26 mouse cellular contexts compared by ENCODE assay signal in the genomic region with DNA sequence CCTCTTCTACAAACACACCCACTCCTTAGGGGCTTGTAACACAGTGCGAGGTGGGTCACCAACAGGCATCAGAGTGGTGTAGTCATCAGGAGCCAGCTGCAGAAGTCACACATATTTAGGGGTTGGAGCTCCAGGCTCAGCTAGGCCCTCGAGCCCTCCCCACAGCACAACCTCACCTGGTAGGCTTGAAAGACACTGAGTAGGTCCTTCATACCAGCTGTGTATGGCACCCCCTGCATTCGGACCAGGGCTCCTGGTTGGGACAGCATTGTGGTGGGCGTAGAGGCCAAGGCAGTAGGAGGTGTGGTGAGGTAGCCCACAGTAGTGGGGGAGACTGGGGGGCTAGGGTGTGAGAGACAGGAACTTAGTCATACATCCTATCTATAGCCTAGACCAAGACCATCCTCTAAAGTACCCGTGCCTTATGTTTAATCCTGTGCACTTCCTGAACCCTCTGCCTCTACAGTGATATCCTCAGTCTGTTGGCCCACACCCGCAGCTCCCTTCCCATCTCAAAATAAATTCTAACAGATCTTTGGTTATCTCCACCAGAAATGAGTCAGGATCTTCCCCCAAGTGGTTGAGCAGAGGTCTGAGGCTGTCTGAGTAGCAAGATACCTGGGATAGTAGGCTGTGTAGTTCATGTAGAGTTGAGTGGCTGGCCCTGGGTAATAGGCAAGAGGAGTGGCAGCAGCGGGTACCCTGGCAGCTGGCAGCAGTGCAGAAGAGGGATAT. TPM values are rescaled to one million over a fixed set of nuclear protein-coding genes. Genes with fewer than 3 reads are reported as not detected.
DNase-seq lines count a peak whose midpoint lies in the region; ATAC-seq and TF ChIP-seq lines count a peak whose summit lies in the region.
"Had no signal": no experiment of that assay in that cellular context is flagged by ENCODE, and none has a peak within 500 bp of the region (broad histone marks: within the 10 kb centered on the region; RNA-seq: fewer than 3 reads in every experiment).

No protein-coding gene starts in this region.

- TF ChIP-seq EP300 in MEL (IDR thresholded peaks at IDR 0.05; ENCODE audit: low read depth in 1 of 2, low read length in 2 of 2), result peak; percentile 82 to 93

- no peak overlapping the region for H3K4me3 ChIP-seq in MEL (ENCODE audit: control insufficient read depth in 1 of 2, insufficient read depth in 1 of 2, low read depth in 2 of 2, low read length in 2 of 2)
- no peak overlapping the region for H3K4me3 ChIP-seq in liver, embryonic 12.5 days
- H3K4me3 ChIP-seq in thymus, adult 2 months (ENCODE audit: control insufficient read depth, insufficient read depth, low read length), result no peak overlapping the region
- H3K4me3 ChIP-seq: embryonic facial prominence, embryonic 15.5 days; erythroblast, embryonic 14.5 days; forebrain, embryonic 10.5 days; gastrocnemius, adult 2 months; heart, embryonic 13.5 days had no signal

- no peaks in the 10 kb centered on the region; the same call in 1 of the 2 replicates for H3K79me2 ChIP-seq in MEL (ENCODE audit: control insufficient read depth, insufficient read depth, low read length, poor library complexity)

- peaks cover 0 to 5% of the 10 kb centered on the region in 2 experiments; a peak in 2 of 4 replicates for H3K27me3 ChIP-seq in MEL (ENCODE audit: control insufficient read depth in 1 of 2, insufficient read depth in 2 of 2, low read length in 2 of 2)
- H3K27me3 ChIP-seq in liver, embryonic 12.5 days (replicated peaks), result peaks cover 39% of the 10 kb centered on the region
- H3K27me3 ChIP-seq in thymus, adult 2 months (ENCODE audit: control insufficient read depth, insufficient read depth, low read length), result peaks cover 8% of the 10 kb centered on the region; the same call in 1 of the 2 replicates
- H3K27me3 ChIP-seq: Patski had no signal

- ATAC-seq in liver, embryonic 12.5 days, result peak; percentile 27; the same call in 1 of the 2 replicates
- ATAC-seq in megakaryocyte progenitor cell, adult 5-6 weeks (replicated peaks; ENCODE audit: poor library complexity), result peak; percentile 59
- no peak for ATAC-seq in cerebellum, adult (ENCODE audit: insufficient number of reproducible peaks, low FRiP score, low TSS enrichment)
- ATAC-seq: activated CD4-positive, CD25-positive, alpha-beta regulatory T cell, adult 4 months; CD4-positive, CD25-positive, alpha-beta regulatory T cell, adult 4 months; forebrain, embryonic 14.5 days; hindbrain, postnatal 0 days; Patski had no signal

- DNase-seq in 416B (ENCODE audit: low read depth), result peak; percentile 91
- DNase-seq in MEL (ENCODE audit: low read depth, low spot score), result peak; percentile 86
- no peak for DNase-seq in thymus, adult 2 months
- DNase-seq in adrenal gland, postnatal 14 days, result no peak
- DNase-seq: adrenal gland, postnatal 25 days; B cell, adult 2 months; cerebellum, adult 2 months; cerebellum, postnatal 10 days; embryo, embryonic 11 days; gastrocnemius, adult 2 months; gastrocnemius, postnatal 36 days; heart, adult 18-20 months; heart, postnatal 36 days had no signal

- H3K27ac ChIP-seq in MEL (ENCODE audit: control insufficient read depth, low read depth, low read length), result peak overlapping the region; percentile 70
- H3K27ac ChIP-seq in liver, embryonic 12.5 days, result no peak overlapping the region
- no peak overlapping the region for H3K27ac ChIP-seq in thymus, adult 2 months (ENCODE audit: control insufficient read depth, insufficient read depth, low read length)
- H3K27ac ChIP-seq: embryonic facial prominence, embryonic 15.5 days; forebrain, embryonic 10.5 days; gastrocnemius, adult 2 months; heart, embryonic 13.5 days; hindbrain, postnatal 0 days had no signal

- TF ChIP-seq RAD21 in MEL (IDR thresholded peaks at IDR 0.05; ENCODE audit: low read depth, low read length), result no peak

- H3K36me3 ChIP-seq in MEL (ENCODE audit: control insufficient read depth in 1 of 2, insufficient read depth in 2 of 2, low read length in 2 of 2), result peaks cover 9 to 22% of the 10 kb centered on the region in 2 experiments
- peaks cover 65% of the 10 kb centered on the region for H3K36me3 ChIP-seq in liver, embryonic 12.5 days
- H3K36me3 ChIP-seq in thymus, adult 2 months (ENCODE audit: control insufficient read depth, insufficient read depth, low read length), result peaks cover 58% of the 10 kb centered on the region

- TF ChIP-seq POLR2A in MEL (IDR thresholded peaks at IDR 0.05; ENCODE audit: control insufficient read depth in 1 of 2, insufficient read depth in 1 of 2, low read depth in 1 of 2, low read length in 2 of 2, poor library complexity in 1 of 2), result no peak; a peak in 1 of 4 replicates
- no peak for TF ChIP-seq POLR2A in thymus, adult 2 months (IDR thresholded peaks at IDR 0.05; ENCODE audit: control insufficient read depth, extremely low read depth, insufficient read depth, low read length, poor library complexity)

- no peak for TF ChIP-seq CTCF in MEL (IDR thresholded peaks at IDR 0.05 in 2 of 3, conservative IDR thresholded peaks at IDR 0.05 in 1 of 3; ENCODE audit: control insufficient read depth in 1 of 3, insufficient read depth in 1 of 3, low read depth in 2 of 3, low read length in 3 of 3, poor library complexity in 1 of 3, severe bottlenecking in 1 of 3)
- no peak for TF ChIP-seq CTCF in thymus, adult 2 months (IDR thresholded peaks at IDR 0.05; ENCODE audit: borderline replicate concordance, control insufficient read depth, extremely low read depth, insufficient read depth, low read length, poor library complexity)

- no peak overlapping the region for H3K4me2 ChIP-seq in liver, embryonic 12.5 days
- H3K4me2 ChIP-seq: embryonic facial prominence, embryonic 15.5 days; heart, embryonic 13.5 days had no signal

- H3K9ac ChIP-seq in MEL (ENCODE audit: control insufficient read depth, low read depth, low read length, poor library complexity, severe bottlenecking), result no peak overlapping the region
- H3K9ac ChIP-seq in liver, embryonic 12.5 days, result no peak overlapping the region
- H3K9ac ChIP-seq: embryonic facial prominence, embryonic 15.5 days; heart, embryonic 13.5 days had no signal

- no peaks in the 10 kb centered on the region for H3K9me3 ChIP-seq in MEL (replicated peaks; ENCODE audit: insufficient read depth, low read length)
- H3K9me3 ChIP-seq in liver, embryonic 12.5 days (replicated peaks), result no peaks in the 10 kb centered on the region
- H3K9me3 ChIP-seq: embryonic facial prominence, embryonic 15.5 days; forebrain, embryonic 10.5 days; G1E; heart, embryonic 13.5 days had no signal

- H3K4me1 ChIP-seq in MEL (ENCODE audit: control insufficient read depth in 1 of 2, insufficient read depth in 2 of 2, low read length in 2 of 2), result peaks cover 8 to 22% of the 10 kb centered on the region in 2 experiments
- H3K4me1 ChIP-seq in liver, embryonic 12.5 days, result peaks cover 33% of the 10 kb centered on the region
- peaks cover 40% of the 10 kb centered on the region for H3K4me1 ChIP-seq in thymus, adult 2 months (replicated peaks; ENCODE audit: control insufficient read depth, insufficient read depth, low read length)

- WGBS in liver, embryonic 12.5 days (ENCODE audit: insufficient replicate concordance), result 46% methylated on average over 7 of the region's 7 CpGs
- WGBS in thymus, adult 2 months, result 94% methylated on average over 7 of the region's 7 CpGs

TF ChIP-seq in MEL, 35 proteins besides CTCF, POLR2A, EP300 and RAD21 (continues in another document):
- TF ChIP-seq RCOR1 (IDR thresholded peaks at IDR 0.05; ENCODE audit: low read depth, low read length) (peak; percentile 59; the same call in 1 of the 2 replicates), MEF2A (IDR thresholded peaks at IDR 0.05; ENCODE audit: extremely low read depth, insufficient replicate concordance, low read depth, low read length, poor library complexity, severe bottlenecking) (0 out of 2 replicates have a peak, but pooled peaks have one; percentile 64), TCF12 (IDR thresholded peaks at IDR 0.05; ENCODE audit: low read depth, low read length) (peak; percentile 84), TAL1 (IDR thresholded peaks at IDR 0.05; ENCODE audit: low read length) (peak; percentile 42), MYB (IDR thresholded peaks at IDR 0.05; ENCODE audit: low read depth, low read length) (peak; percentile 83), UBTF (IDR thresholded peaks at IDR 0.05; ENCODE audit: borderline replicate concordance, insufficient read depth, low read depth, low read length) (0 out of 2 replicates have a peak, but pooled peaks have one; percentile 55), CHD2 (IDR thresholded peaks at IDR 0.05; ENCODE audit: low read length) (no peak), SIN3A (IDR thresholded peaks at IDR 0.05; ENCODE audit: low read length) (0 out of 2 replicates have a peak, but pooled peaks have one; percentile 29), JUND (IDR thresholded peaks at IDR 0.05; ENCODE audit: low read depth, low read length) (0 out of 2 replicates have a peak, but pooled peaks have one; percentile 41)

RNA-seq across cellular contexts. Expression of a gene that starts 5.1 kb away (rescaled TPM):
- total RNA-seq in MEL (2012; rRNA removed), result 1.3 and 2.3 TPM in 2 replicates
- polyA plus RNA-seq in MEL (2012; ENCODE audit: insufficient read depth in 1 of 2, insufficient read length in 2 of 2, low read depth in 1 of 2, low replicate concordance in 2 of 2, missing spikeins in 1 of 2), result 1 to 10 TPM in 1 of 2 experiments, not detected in 1; 4.5 TPM
- 6.6 and 7.9 TPM in 2 replicates for polyA plus RNA-seq in liver, embryonic 12.5 days (2016; fragmentation: Nextera tagmentation; extraction: Ambion mirVana)
- total RNA-seq in megakaryocyte progenitor cell, adult 5-6 weeks (2015), result not detected in 2 replicates
- not detected in 2 replicates for total RNA-seq in megakaryocyte progenitor cell, adult 5-6 weeks (2017)
- polyA plus RNA-seq in thymus, adult 2 months (2012; rRNA removed), result 24.5 and 29.9 TPM in 2 replicates
- total RNA-seq in adrenal gland, postnatal 14 days (2021), result 5.3 and 8.8 TPM in 2 replicates
- total RNA-seq: G1E; gastrocnemius, adult 2 months had no signal
- polyA plus RNA-seq: CD4-positive, CD25-positive, alpha-beta regulatory T cell, adult 4 months; G1E had no signal

RNA-seq across cellular contexts. Expression of a gene that starts 18.5 kb away (rescaled TPM):
- total RNA-seq in MEL (2012; rRNA removed), result 4.0 and 6.2 TPM in 2 replicates
- 1 to 10 TPM in 1 of 2 experiments, not detected in 1; 9.4 TPM for polyA plus RNA-seq in MEL (2012; ENCODE audit: insufficient read depth in 1 of 2, insufficient read length in 2 of 2, low read depth in 1 of 2, low replicate concordance in 2 of 2, missing spikeins in 1 of 2)
- 9.8 TPM in 2 replicates for polyA plus RNA-seq in liver, embryonic 12.5 days (2016; fragmentation: Nextera tagmentation; extraction: Ambion mirVana)
- 18.6 and 20.1 TPM in 2 replicates for total RNA-seq in megakaryocyte progenitor cell, adult 5-6 weeks (2015)
- total RNA-seq in megakaryocyte progenitor cell, adult 5-6 weeks (2017), result 16.0 and 18.8 TPM in 2 replicates
- polyA plus RNA-seq in thymus, adult 2 months (2012; rRNA removed), result 17.4 and 18.2 TPM in 2 replicates
- 13.5 and 18.6 TPM in 2 replicates for total RNA-seq in adrenal gland, postnatal 14 days (2021)

RNA-seq across cellular contexts. Expression of a gene that starts 37.0 kb away (rescaled TPM):
- total RNA-seq in MEL (2012; rRNA removed), result 26.2 and 34.4 TPM in 2 replicates
- 10 to 100 TPM in 1 of 2 experiments, not detected in 1; 48.2 TPM for polyA plus RNA-seq in MEL (2012; ENCODE audit: insufficient read depth in 1 of 2, insufficient read length in 2 of 2, low read depth in 1 of 2, low replicate concordance in 2 of 2, missing spikeins in 1 of 2)
- 17.4 and 22.2 TPM in 2 replicates for polyA plus RNA-seq in liver, embryonic 12.5 days (2016; fragmentation: Nextera tagmentation; extraction: Ambion mirVana)
- total RNA-seq in megakaryocyte progenitor cell, adult 5-6 weeks (2015), result 25.3 and 32.8 TPM in 2 replicates
- total RNA-seq in megakaryocyte progenitor cell, adult 5-6 weeks (2017), result 20.8 and 27.6 TPM in 2 replicates
- polyA plus RNA-seq in thymus, adult 2 months (2012; rRNA removed), result 96.3 and 103 TPM in 2 replicates
- 30.3 and 38.3 TPM in 2 replicates for total RNA-seq in adrenal gland, postnatal 14 days (2021)

Comparison
In these comparisons a context has a peak if more than half of its experiments do, and no peak if none do; other contexts are left out.
1. DNase-seq: peak in 416B (single experiment) and MEL (single experiment); none in thymus, adult 2 months (single experiment) and adrenal gland, postnatal 14 days (single experiment).